Mouse (Mus musculus) G1E (cell line): ENCODE measurements at regions not wholly inside any gene's neighbourhood (a gene's known extent, or its start where the extent isn't known, plus 50 kb on each side); places are given as distances from the start of the nearest gene placed in this dataset.

Experiments used
- CTCF ChIP-seq: IDR thresholded peaks from 2 replicates; pipeline ENCODE4 v1.5.1; 2012; ENCODE audit warnings: low read depth, low read length, inconsistent platforms, mixed read lengths
- GATA1 ChIP-seq: IDR thresholded peaks from 2 replicates; pipeline ENCODE4 v1.6.1; 2012; ENCODE audit warnings: borderline replicate concordance, low read length, inconsistent platforms, mixed read lengths
- GATA2 ChIP-seq: IDR thresholded peaks from 2 replicates; pipeline ENCODE4 v1.6.1; 2012; ENCODE audit warnings: low read depth, low read length, inconsistent platforms, borderline replicate concordance

GRCm38 (mm10) chr2:15150823-15151222, 96.0 kb upstream of the Nsun6 start:
- TF ChIP-seq CTCF (no peak), GATA1 (no peak), GATA2 (no peak)
